Mouse (Mus musculus) ES-Bruce4 (cell line): ENCODE results near the gene 1700037C18Rik.

Source experiments
- CTCF ChIP-seq: IDR thresholded peaks from one replicate; pipeline ENCODE4 v1.8.1; 2011; ENCODE audit warnings: low read depth, low read length
- EP300 ChIP-seq: IDR thresholded peaks from 2 replicates; pipeline ENCODE4 v1.6.1; 2011; ENCODE audit warnings: low read depth, low read length; ENCODE audit not compliant: insufficient read depth

DNA sequence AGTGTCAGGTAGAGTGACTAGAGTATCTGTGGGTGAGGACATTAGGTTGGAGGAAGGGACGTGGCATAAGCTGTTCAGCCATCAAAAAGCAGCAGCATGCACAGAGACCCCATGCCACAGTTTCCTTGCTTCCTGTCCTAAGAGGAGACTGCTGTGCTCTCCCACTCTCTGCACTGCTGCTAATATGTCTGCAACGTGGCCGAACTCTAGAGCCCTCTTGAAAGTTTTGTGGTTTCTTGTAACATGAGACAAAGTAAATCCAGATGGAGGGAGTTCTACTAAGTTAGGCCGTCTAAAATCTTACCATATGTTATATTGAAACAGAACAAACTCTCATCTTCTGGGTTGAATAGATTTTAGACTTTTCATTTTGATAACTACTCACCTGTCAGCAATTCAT lies 15.5 kb upstream of the 1700037C18Rik start:
- TF ChIP-seq CTCF (no peak), EP300 (no peak)
